ENCODE assay signal across 29 mouse cellular contexts in the genomic region with DNA sequence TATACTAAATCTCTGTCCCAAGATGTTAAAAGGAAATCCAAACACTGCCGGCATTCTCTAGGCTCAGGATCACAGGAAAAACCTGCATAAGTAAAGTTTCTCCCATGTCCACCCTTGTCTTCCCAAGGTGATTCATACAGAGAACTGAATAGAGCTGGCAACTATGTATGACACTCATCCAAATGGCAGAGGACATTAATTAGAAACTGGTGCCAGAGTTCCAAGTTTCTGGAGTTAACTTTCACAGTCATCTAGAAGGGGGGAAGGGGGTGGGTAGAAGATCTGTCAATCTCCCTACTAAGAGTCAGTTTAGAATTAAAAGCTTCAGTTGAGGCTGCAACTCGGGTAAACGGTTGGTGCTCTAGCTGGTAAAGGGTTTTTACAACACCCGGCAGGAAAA.
"Had no signal": no experiment of that assay in that cellular context is flagged by ENCODE, and none has a peak within 500 bp of the region (broad histone marks: within the 10 kb centered on the region; RNA-seq: fewer than 3 reads in every experiment).

No protein-coding gene starts in this region.

- H3K27me3 ChIP-seq: heart, embryonic 12.5 days; hindbrain, embryonic 12.5 days; intestine, embryonic 15.5 days; limb, embryonic 12.5 days; liver, embryonic 13.5 days; liver, embryonic 15.5 days had no signal

- H3K4me1 ChIP-seq: heart, embryonic 12.5 days; hindbrain, embryonic 12.5 days; intestine, embryonic 15.5 days; liver, embryonic 13.5 days; liver, embryonic 15.5 days had no signal

- H3K9ac ChIP-seq: heart, embryonic 12.5 days; hindbrain, embryonic 12.5 days; hindbrain, embryonic 14.5 days; intestine, embryonic 15.5 days; limb, embryonic 12.5 days; liver, embryonic 13.5 days; liver, embryonic 15.5 days; liver, postnatal 0 days had no signal

- H3K4me2 ChIP-seq: heart, embryonic 12.5 days; hindbrain, embryonic 12.5 days; hindbrain, embryonic 14.5 days; intestine, embryonic 15.5 days; limb, embryonic 12.5 days; liver, embryonic 11.5 days; liver, embryonic 13.5 days; liver, embryonic 15.5 days had no signal

- H3K9me3 ChIP-seq: heart, embryonic 10.5 days; heart, embryonic 12.5 days; hindbrain, embryonic 10.5 days; hindbrain, embryonic 12.5 days; intestine, embryonic 15.5 days; limb, embryonic 10.5 days; limb, embryonic 12.5 days; liver, embryonic 13.5 days; liver, embryonic 15.5 days had no signal

- H3K27ac ChIP-seq: gastrocnemius, adult 2 months; heart, embryonic 10.5 days; hindbrain, embryonic 10.5 days; hindbrain, embryonic 12.5 days; hindbrain, embryonic 14.5 days; intestine, embryonic 15.5 days; left cerebral cortex, adult 2 months; limb, embryonic 10.5 days; limb, embryonic 12.5 days; liver, embryonic 13.5 days; liver, embryonic 15.5 days had no signal

- H3K36me3 ChIP-seq: hindbrain, embryonic 10.5 days; hindbrain, embryonic 12.5 days; intestine, embryonic 15.5 days; limb, embryonic 10.5 days; limb, embryonic 12.5 days; liver, embryonic 13.5 days; liver, embryonic 15.5 days had no signal

- DNase-seq: gastrocnemius, adult 2 months; gastrocnemius, postnatal 10 days; gastrocnemius, postnatal 25 days; heart, adult 18-20 months; heart, postnatal 10 days; heart, postnatal 4 days; kidney, adult 18-20 months; kidney, adult 8-10 months; kidney, postnatal 10 days; kidney, postnatal 25 days; layer of hippocampus, adult 9-11 months; layer of hippocampus, postnatal 36 days; liver; liver, embryonic 13.5 days; liver, postnatal 0 days had no signal

- H3K4me3 ChIP-seq: gastrocnemius, adult 2 months; heart, embryonic 10.5 days; heart, embryonic 12.5 days; hindbrain, embryonic 10.5 days; hindbrain, embryonic 12.5 days; intestine, embryonic 15.5 days; left cerebral cortex, adult 2 months; limb, embryonic 10.5 days; limb, embryonic 12.5 days; liver, embryonic 13.5 days; liver, embryonic 15.5 days had no signal

- ATAC-seq: hindbrain, embryonic 16.5 days; inflammation-experienced regulatory T-cells, adult 6 months; intestine, embryonic 15.5 days; intestine, postnatal 0 days; liver, postnatal 0 days had no signal
